Mouse (Mus musculus) lung, postnatal 25 days (tissue): ENCODE measurements around the gene Cdkl4.
"Not testable (repeated sequence)": the region's sequence is repeated elsewhere in the genome, so short reads cannot be mapped to it uniquely, and the experiment has no call there.

Experiments
- DNase-seq: peaks from one replicate; pipeline ENCODE4 v3.0.0; 2022; ENCODE audit warnings: low spot score

Gene Cdkl4

GRCm38 (mm10) chr17:80577639-80578038 lies at the start of gene Cdkl4:
Gene Cdkl4, minus strand, starts transcription at chr17:80577813.
- DNase-seq, result no peak

- DNase-seq, result no peak
Observed at GRCm38 (mm10) chr17:80624979-80625378, 47.4 kb upstream of the Cdkl4 start.

- DNase-seq, result no peak
Observed at GRCm38 (mm10) chr17:80621691-80622090, 44.1 kb upstream of the Cdkl4 start.

- DNase-seq, result peak; percentile 57
Observed at GRCm38 (mm10) chr17:80620786-80621423, 43.3 kb upstream of the Cdkl4 start.

GRCm38 (mm10) chr17:80619556-80619955 lies 41.9 kb upstream of the Cdkl4 start:
- DNase-seq, result peak; percentile 58

- DNase-seq, result no peak
Observed at GRCm38 (mm10) chr17:80618890-80619289, 41.3 kb upstream of the Cdkl4 start.

GRCm38 (mm10) chr17:80603806-80604205 lies 26.2 kb upstream of the Cdkl4 start:
- no peak for DNase-seq

GRCm38 (mm10) chr17:80603079-80603625 lies 25.5 kb upstream of the Cdkl4 start:
- DNase-seq, result no peak

GRCm38 (mm10) chr17:80601371-80601770 lies 23.8 kb upstream of the Cdkl4 start:
- peak; percentile 11 for DNase-seq

GRCm38 (mm10) chr17:80583051-80583450 lies 5.4 kb upstream of the Cdkl4 start:
- DNase-seq, result no peak

GRCm38 (mm10) chr17:80579901-80580300 lies 2.3 kb upstream of the Cdkl4 start:
- no peak for DNase-seq

- DNase-seq, result no peak
Observed at GRCm38 (mm10) chr17:80579089-80579488, 1.5 kb upstream of the Cdkl4 start.

- no peak for DNase-seq
Observed at GRCm38 (mm10) chr17:80578041-80578440, 428 bp upstream of the Cdkl4 start.

- DNase-seq, result peak; percentile 39
Observed at GRCm38 (mm10) chr17:80577214-80577613, 399 bp downstream of the Cdkl4 start.

GRCm38 (mm10) chr17:80575008-80575407 lies 2.6 kb downstream of the Cdkl4 start:
- no peak for DNase-seq

- DNase-seq, result no peak
Observed at GRCm38 (mm10) chr17:80574471-80574965, 3.1 kb downstream of the Cdkl4 start.

- DNase-seq, result no peak
Observed at GRCm38 (mm10) chr17:80572187-80572935, 5.3 kb downstream of the Cdkl4 start.

- DNase-seq, result no peak
Observed at GRCm38 (mm10) chr17:80571460-80571859, 6.2 kb downstream of the Cdkl4 start.

GRCm38 (mm10) chr17:80569718-80570117 lies 7.9 kb downstream of the Cdkl4 start:
- DNase-seq, result not testable (repeated sequence)

- no peak for DNase-seq
Observed at GRCm38 (mm10) chr17:80568842-80569601, 8.6 kb downstream of the Cdkl4 start.

- no peak for DNase-seq
Observed at GRCm38 (mm10) chr17:80568441-80568840, 9.2 kb downstream of the Cdkl4 start.

- peak; percentile 52 for DNase-seq
Observed at GRCm38 (mm10) chr17:80564611-80564924, 13.0 kb downstream of the Cdkl4 start.
